Mouse (Mus musculus): ENCODE measurements around the gene Plod3. TPM values are rescaled to one million over a fixed set of nuclear protein-coding genes. Genes with fewer than 3 reads are reported as not detected.
"Not testable (repeated sequence)": the region's sequence is repeated elsewhere in the genome, so short reads cannot be mapped to it uniquely, and the experiment has no call there.

Plod3 gene
- polyA plus RNA-seq, 1 experiment from 2014 or later: 42.2 TPM

GRCm38 (mm10) chr5:136949551-136950336 lies 37.1 kb upstream of the Plod3 start:
- not testable (repeated sequence) for ATAC-seq (replicated peaks; ENCODE audit: extremely low read depth, insufficient read depth, low FRiP score)
- WGBS: 70% methylated on average over 14 of the region's 14 CpGs

GRCm38 (mm10) chr5:136950521-136950920 lies 36.3 kb upstream of the Plod3 start:
- no peak for ATAC-seq (replicated peaks; ENCODE audit: extremely low read depth, insufficient read depth, low FRiP score)
- Histone ChIP-seq H3K27ac (ENCODE audit: low read length) (no peak overlapping the region), H3K4me2 (ENCODE audit: low read depth, low read length) (no peak overlapping the region), H3K4me3 (ENCODE audit: low read length) (no peak overlapping the region), H3K27me3 (ENCODE audit: control insufficient read depth, insufficient read depth, low read length) (no peaks in the 10 kb centered on the region), H3K9ac (ENCODE audit: low read length) (no peak overlapping the region), H3K4me1 (ENCODE audit: control insufficient read depth, insufficient read depth, low read length) (peaks cover 10% of the 10 kb centered on the region), H3K9me3 (replicated peaks; ENCODE audit: control insufficient read depth, low read length) (no peaks in the 10 kb centered on the region), H3K36me3 (ENCODE audit: control insufficient read depth, insufficient read depth) (no peaks in the 10 kb centered on the region)
- WGBS: 84% methylated on average over 6 of the region's 6 CpGs

More at GRCm38 (mm10) chr5:136949551-136950336, 37.1 kb upstream of the Plod3 start:
- H3K36me3 ChIP-seq (ENCODE audit: control insufficient read depth, insufficient read depth); H3K4me2 ChIP-seq (ENCODE audit: low read depth, low read length); H3K27me3 ChIP-seq (ENCODE audit: control insufficient read depth, insufficient read depth, low read length); H3K4me1 ChIP-seq (ENCODE audit: control insufficient read depth, insufficient read depth, low read length); H3K4me3 ChIP-seq (ENCODE audit: low read length); H3K9ac ChIP-seq (ENCODE audit: low read length); H3K27ac ChIP-seq (ENCODE audit: low read length); H3K9me3 ChIP-seq (replicated peaks; ENCODE audit: control insufficient read depth, low read length): not testable (repeated sequence)

GRCm38 (mm10) chr5:136952153-136952552 lies 34.7 kb upstream of the Plod3 start:
- peaks cover 10% of the 10 kb centered on the region for H3K4me1 ChIP-seq (ENCODE audit: control insufficient read depth, insufficient read depth, low read length)
- H3K4me2 ChIP-seq (ENCODE audit: low read depth, low read length): no peak overlapping the region
- ATAC-seq (replicated peaks; ENCODE audit: extremely low read depth, insufficient read depth, low FRiP score): no peak
- no peaks in the 10 kb centered on the region for H3K27me3 ChIP-seq (ENCODE audit: control insufficient read depth, insufficient read depth, low read length)
- no peak overlapping the region for H3K9ac ChIP-seq (ENCODE audit: low read length)
- no peaks in the 10 kb centered on the region for H3K9me3 ChIP-seq (replicated peaks; ENCODE audit: control insufficient read depth, low read length)
- H3K4me3 ChIP-seq (ENCODE audit: low read length): no peak overlapping the region
- no peaks in the 10 kb centered on the region; the same call in 1 of the 2 replicates for H3K36me3 ChIP-seq (ENCODE audit: control insufficient read depth, insufficient read depth)
- 66% methylated on average over 4 of the region's 4 CpGs for WGBS
- no peak overlapping the region for H3K27ac ChIP-seq (ENCODE audit: low read length)

GRCm38 (mm10) chr5:136953015-136953414 lies 33.8 kb upstream of the Plod3 start, which contains the start of gene Fis1:
TSS of gene Fis1 (plus strand) at chr5:136953275.
- no peaks in the 10 kb centered on the region for H3K27me3 ChIP-seq (ENCODE audit: control insufficient read depth, insufficient read depth, low read length)
- peak within 1 kb of the TSS; percentile 78 for H3K9ac ChIP-seq (ENCODE audit: low read length)
- peak; percentile 100 for ATAC-seq (replicated peaks; ENCODE audit: extremely low read depth, insufficient read depth, low FRiP score)
- peaks cover 10% of the 10 kb centered on the region for H3K4me1 ChIP-seq (ENCODE audit: control insufficient read depth, insufficient read depth, low read length)
- H3K4me2 ChIP-seq (ENCODE audit: low read depth, low read length): peak within 1 kb of the TSS; percentile 68
- H3K36me3 ChIP-seq (ENCODE audit: control insufficient read depth, insufficient read depth): no peaks in the 10 kb centered on the region; the same call in 1 of the 2 replicates
- peak within 1 kb of the TSS; percentile 60 for H3K4me3 ChIP-seq (ENCODE audit: low read length)
- H3K9me3 ChIP-seq (replicated peaks; ENCODE audit: control insufficient read depth, low read length): no peaks in the 10 kb centered on the region
- WGBS: under 1% methylated on average over 23 of the region's 23 CpGs
- peak within 1 kb of the TSS; percentile 57 for H3K27ac ChIP-seq (ENCODE audit: low read length)

- ATAC-seq (replicated peaks; ENCODE audit: extremely low read depth, insufficient read depth, low FRiP score): peak; percentile 12; the same call in 1 of the 2 replicates
- peak overlapping the region; percentile 78 for H3K9ac ChIP-seq (ENCODE audit: low read length)
- no peaks in the 10 kb centered on the region; the same call in 1 of the 2 replicates for H3K36me3 ChIP-seq (ENCODE audit: control insufficient read depth, insufficient read depth)
- H3K4me2 ChIP-seq (ENCODE audit: low read depth, low read length): peak overlapping the region; percentile 68
- H3K27me3 ChIP-seq (ENCODE audit: control insufficient read depth, insufficient read depth, low read length): no peaks in the 10 kb centered on the region
- peak overlapping the region; percentile 57 for H3K27ac ChIP-seq (ENCODE audit: low read length)
- no peaks in the 10 kb centered on the region for H3K9me3 ChIP-seq (replicated peaks; ENCODE audit: control insufficient read depth, low read length)
- 3% methylated on average over 12 of the region's 12 CpGs for WGBS
- H3K4me3 ChIP-seq (ENCODE audit: low read length): peak overlapping the region; percentile 60
- H3K4me1 ChIP-seq (ENCODE audit: control insufficient read depth, insufficient read depth, low read length): peaks cover 10% of the 10 kb centered on the region
Observed at GRCm38 (mm10) chr5:136953440-136953951, 33.3 kb upstream of the Plod3 start.

GRCm38 (mm10) chr5:136955622-136956021 lies 31.2 kb upstream of the Plod3 start:
- 83% methylated on average over 4 of the region's 4 CpGs for WGBS
- no peaks in the 10 kb centered on the region for H3K27me3 ChIP-seq (ENCODE audit: control insufficient read depth, insufficient read depth, low read length)
- no peak for ATAC-seq (replicated peaks; ENCODE audit: extremely low read depth, insufficient read depth, low FRiP score)
- H3K4me1 ChIP-seq (ENCODE audit: control insufficient read depth, insufficient read depth, low read length): peaks cover 10% of the 10 kb centered on the region
- no peaks in the 10 kb centered on the region; the same call in 1 of the 2 replicates for H3K36me3 ChIP-seq (ENCODE audit: control insufficient read depth, insufficient read depth)
- no peak overlapping the region for H3K9ac ChIP-seq (ENCODE audit: low read length)
- no peaks in the 10 kb centered on the region for H3K9me3 ChIP-seq (replicated peaks; ENCODE audit: control insufficient read depth, low read length)
- no peak overlapping the region for H3K4me2 ChIP-seq (ENCODE audit: low read depth, low read length)
- H3K27ac ChIP-seq (ENCODE audit: low read length): no peak overlapping the region
- H3K4me3 ChIP-seq (ENCODE audit: low read length): no peak overlapping the region

- no peak for ATAC-seq (replicated peaks; ENCODE audit: extremely low read depth, insufficient read depth, low FRiP score)
- Histone ChIP-seq H3K9me3 (replicated peaks; ENCODE audit: control insufficient read depth, low read length) (no peaks in the 10 kb centered on the region), H3K4me1 (ENCODE audit: control insufficient read depth, insufficient read depth, low read length) (peaks cover 13% of the 10 kb centered on the region), H3K9ac (ENCODE audit: low read length) (no peak overlapping the region), H3K4me3 (ENCODE audit: low read length) (no peak overlapping the region), H3K27ac (ENCODE audit: low read length) (no peak overlapping the region), H3K27me3 (ENCODE audit: control insufficient read depth, insufficient read depth, low read length) (no peaks in the 10 kb centered on the region), H3K4me2 (ENCODE audit: low read depth, low read length) (no peak overlapping the region), H3K36me3 (ENCODE audit: control insufficient read depth, insufficient read depth) (no peaks in the 10 kb centered on the region; the same call in 1 of the 2 replicates)
- 92% methylated on average over 1 of the region's 1 CpGs for WGBS
Observed at GRCm38 (mm10) chr5:136957250-136957649, 29.6 kb upstream of the Plod3 start.

GRCm38 (mm10) chr5:136958991-136959605 lies 27.7 kb upstream of the Plod3 start:
- H3K4me2 ChIP-seq (ENCODE audit: low read depth, low read length): no peak overlapping the region
- H3K4me3 ChIP-seq (ENCODE audit: low read length): no peak overlapping the region
- H3K9me3 ChIP-seq (replicated peaks; ENCODE audit: control insufficient read depth, low read length): no peaks in the 10 kb centered on the region
- H3K9ac ChIP-seq (ENCODE audit: low read length): no peak overlapping the region
- no peak for ATAC-seq (replicated peaks; ENCODE audit: extremely low read depth, insufficient read depth, low FRiP score)
- WGBS: 65% methylated on average over 5 of the region's 5 CpGs
- H3K27me3 ChIP-seq (ENCODE audit: control insufficient read depth, insufficient read depth, low read length): no peaks in the 10 kb centered on the region
- H3K4me1 ChIP-seq (ENCODE audit: control insufficient read depth, insufficient read depth, low read length): peaks cover 15% of the 10 kb centered on the region
- no peak overlapping the region for H3K27ac ChIP-seq (ENCODE audit: low read length)
- H3K36me3 ChIP-seq (ENCODE audit: control insufficient read depth, insufficient read depth): peaks cover 11% of the 10 kb centered on the region

- no peak overlapping the region for H3K4me2 ChIP-seq (ENCODE audit: low read depth, low read length)
- H3K4me1 ChIP-seq (ENCODE audit: control insufficient read depth, insufficient read depth, low read length): peaks cover 11% of the 10 kb centered on the region
- no peak overlapping the region for H3K9ac ChIP-seq (ENCODE audit: low read length)
- peaks cover 14% of the 10 kb centered on the region for H3K36me3 ChIP-seq (ENCODE audit: control insufficient read depth, insufficient read depth)
- H3K27ac ChIP-seq (ENCODE audit: low read length): no peak overlapping the region
- 86% methylated on average over 6 of the region's 6 CpGs for WGBS
- no peaks in the 10 kb centered on the region for H3K27me3 ChIP-seq (ENCODE audit: control insufficient read depth, insufficient read depth, low read length)
- H3K4me3 ChIP-seq (ENCODE audit: low read length): no peak overlapping the region
- no peaks in the 10 kb centered on the region for H3K9me3 ChIP-seq (replicated peaks; ENCODE audit: control insufficient read depth, low read length)
- ATAC-seq (replicated peaks; ENCODE audit: extremely low read depth, insufficient read depth, low FRiP score): no peak
Observed at GRCm38 (mm10) chr5:136960053-136960452, 26.8 kb upstream of the Plod3 start.
